Mouse (Mus musculus) brown adipose tissue, adult 24 weeks (tissue): ENCODE measurements at regions not wholly inside any gene's neighbourhood (a gene's known extent, or its start where the extent isn't known, plus 50 kb on each side); places are given as distances from the start of the nearest gene placed in this dataset.
"Not testable (repeated sequence)": the region's sequence is repeated elsewhere in the genome, so short reads cannot be mapped to it uniquely, and the experiment has no call there.

Source experiments
- H3K27ac ChIP-seq: fragments of 200-500 bp; replicated peaks from 2 replicates; pipeline ENCODE4 v1.5.1; 2012; ENCODE audit warnings: low read depth, mild to moderate bottlenecking, low read length
- H3K4me1 ChIP-seq: fragments of 200-500 bp; 2 replicates; pipeline ENCODE4 v1.6.1; 2012; ENCODE audit warnings: low read length, mixed read lengths; ENCODE audit not compliant: control insufficient read depth, insufficient read depth, insufficient read length
- H3K4me3 ChIP-seq: fragments of 200-500 bp; 2 replicates; pipeline ENCODE4 v1.5.1; 2012; ENCODE audit warnings: low read depth, mild to moderate bottlenecking, low read length, moderate library complexity; ENCODE audit not compliant: insufficient read depth

DNA sequence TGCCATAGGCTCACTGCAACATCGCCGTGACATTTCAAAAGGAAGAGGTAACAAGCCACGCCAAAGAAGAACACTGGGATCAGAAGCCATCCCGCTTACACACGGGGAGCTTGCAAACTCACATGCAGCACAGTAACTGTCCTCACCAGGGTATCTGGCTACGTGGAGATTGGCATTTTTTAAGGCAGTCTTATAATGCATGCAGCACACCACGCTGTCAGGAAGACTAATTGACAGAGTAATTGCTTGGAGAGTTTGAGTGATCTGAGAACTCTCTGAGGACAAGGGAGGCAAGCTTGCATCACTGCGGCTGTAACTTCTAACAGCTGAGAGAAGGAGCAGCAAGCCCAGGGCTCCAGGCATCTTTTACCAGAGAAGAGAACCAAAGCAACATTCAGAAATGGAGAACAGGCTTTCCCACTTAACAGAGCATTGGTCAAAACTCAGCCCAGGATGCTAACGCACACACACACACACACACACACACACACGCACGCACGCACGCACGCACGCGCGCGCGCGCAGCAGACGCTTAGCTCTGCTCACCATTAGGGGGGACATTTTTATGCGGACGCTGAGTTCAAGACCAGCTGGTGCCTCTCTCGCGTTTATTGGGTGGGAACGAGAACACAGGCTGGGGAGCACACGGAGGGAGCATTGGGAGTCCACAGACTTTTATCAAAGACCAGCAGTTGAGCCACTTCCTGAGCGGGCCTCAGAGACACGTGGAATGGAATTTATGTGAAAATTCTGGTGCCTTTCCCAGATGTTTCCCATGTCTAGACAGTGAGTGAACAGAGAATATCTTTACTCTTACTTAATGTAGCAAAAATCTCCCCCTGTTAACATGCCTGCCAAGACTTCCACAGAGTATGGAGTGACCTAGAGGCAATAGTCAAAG lies 66.6 kb downstream of the 1700129C05Rik start:
- H3K4me1 ChIP-seq = no peaks in the 10 kb centered on the region
- no peak overlapping the region for H3K4me3 ChIP-seq
- H3K27ac ChIP-seq = no peak overlapping the region

DNA sequence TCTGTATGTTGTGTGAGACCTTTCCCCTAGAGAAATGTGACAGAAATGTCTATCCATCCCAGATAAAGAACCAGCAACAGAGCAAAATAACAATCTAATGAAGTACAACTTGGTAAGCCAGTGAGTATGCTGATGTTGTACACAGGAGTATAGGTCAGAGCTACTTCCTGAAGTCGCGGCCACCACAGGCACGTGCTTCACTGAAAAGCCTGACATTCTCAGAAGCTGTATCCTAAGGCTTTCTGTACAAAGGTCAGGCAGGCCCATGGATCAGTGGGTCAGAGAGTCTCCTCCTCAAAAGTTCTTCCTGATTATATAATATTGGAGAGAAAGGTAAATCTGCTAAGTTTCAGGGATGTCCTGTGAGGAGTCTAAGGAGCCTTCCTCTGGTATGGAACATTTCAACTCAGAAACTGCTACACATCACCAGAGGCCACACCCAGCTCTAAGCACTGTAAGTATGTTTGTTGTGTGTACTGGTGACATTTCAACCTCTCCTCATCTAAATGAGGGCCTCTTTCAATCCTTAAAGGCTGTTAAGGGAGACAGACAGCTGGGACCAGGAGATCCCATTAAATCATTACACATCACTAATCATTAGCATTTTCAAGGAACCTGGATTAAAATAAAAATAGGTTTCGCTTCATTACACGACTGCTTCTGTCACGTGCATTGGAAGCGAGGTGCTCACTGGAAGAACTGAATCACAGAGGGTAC lies 70.2 kb downstream of the 1700129C05Rik start:
- Histone ChIP-seq H3K27ac (no peak overlapping the region), H3K4me3 (no peak overlapping the region), H3K4me1 (no peaks in the 10 kb centered on the region)

DNA sequence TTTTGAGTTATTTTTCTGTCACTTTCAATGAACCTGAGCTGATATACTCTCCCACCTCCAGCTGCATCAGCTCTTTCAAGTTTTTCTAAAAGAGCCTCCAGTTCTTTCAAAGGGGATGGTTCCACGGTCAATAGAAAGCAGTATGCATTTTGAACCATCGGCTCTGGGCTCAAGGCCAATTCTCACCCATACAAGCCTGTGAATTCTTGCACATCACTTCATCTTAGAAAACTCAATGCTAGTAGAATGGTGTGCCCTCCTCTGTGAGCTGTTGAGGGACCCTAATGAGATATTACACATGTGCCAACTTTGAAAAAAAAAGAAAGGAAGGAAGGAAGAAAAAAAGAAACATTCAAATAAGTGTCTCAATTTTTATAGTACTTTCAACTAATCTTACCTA lies 72.6 kb downstream of the 1700129C05Rik start:
- Histone ChIP-seq H3K27ac (no peak overlapping the region), H3K4me1 (no peaks in the 10 kb centered on the region), H3K4me3 (no peak overlapping the region)

GRCm38 (mm10) chr14:59066456-59067220 lies 76.1 kb downstream of the 1700129C05Rik start:
- Histone ChIP-seq H3K4me1 (no peaks in the 10 kb centered on the region), H3K27ac (no peak overlapping the region), H3K4me3 (no peak overlapping the region)

GRCm38 (mm10) chr14:59063221-59063620 lies 79.5 kb downstream of the 1700129C05Rik start:
- no peaks in the 10 kb centered on the region for H3K4me1 ChIP-seq

GRCm38 (mm10) chr14:59056832-59057231 lies 85.9 kb downstream of the 1700129C05Rik start:
- no peak overlapping the region for H3K4me3 ChIP-seq
- no peaks in the 10 kb centered on the region for H3K4me1 ChIP-seq
- no peak overlapping the region for H3K27ac ChIP-seq

More at GRCm38 (mm10) chr14:59063221-59063620, 79.5 kb downstream of the 1700129C05Rik start:
- Histone ChIP-seq H3K4me3 (no peak overlapping the region), H3K27ac (no peak overlapping the region)

GRCm38 (mm10) chr14:59055283-59055682 lies 87.4 kb downstream of the 1700129C05Rik start:
- Histone ChIP-seq H3K4me1 (no peaks in the 10 kb centered on the region), H3K4me3 (no peak overlapping the region), H3K27ac (no peak overlapping the region)

DNA sequence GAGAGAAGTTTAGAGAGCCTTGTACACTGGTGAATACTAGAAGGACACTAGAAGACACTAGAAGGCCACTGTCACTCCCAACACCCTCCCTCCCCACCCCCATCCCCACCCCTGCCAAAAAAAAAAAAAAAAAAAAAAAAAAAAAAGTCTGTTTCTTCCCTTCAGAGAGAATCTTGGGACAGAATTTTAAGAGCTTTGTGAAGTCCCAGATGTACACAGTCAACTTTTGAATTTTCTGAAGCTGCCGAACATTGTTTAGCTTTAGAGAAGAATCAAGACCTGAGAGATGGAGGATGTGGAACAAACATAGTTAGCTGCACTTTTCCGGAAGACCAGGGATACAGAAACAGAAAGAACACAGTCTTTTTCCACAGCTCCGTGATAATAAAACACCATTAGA lies 90.3 kb downstream of the 1700129C05Rik start:
- Histone ChIP-seq H3K4me1 (no peaks in the 10 kb centered on the region), H3K27ac (no peak overlapping the region), H3K4me3 (no peak overlapping the region)

DNA sequence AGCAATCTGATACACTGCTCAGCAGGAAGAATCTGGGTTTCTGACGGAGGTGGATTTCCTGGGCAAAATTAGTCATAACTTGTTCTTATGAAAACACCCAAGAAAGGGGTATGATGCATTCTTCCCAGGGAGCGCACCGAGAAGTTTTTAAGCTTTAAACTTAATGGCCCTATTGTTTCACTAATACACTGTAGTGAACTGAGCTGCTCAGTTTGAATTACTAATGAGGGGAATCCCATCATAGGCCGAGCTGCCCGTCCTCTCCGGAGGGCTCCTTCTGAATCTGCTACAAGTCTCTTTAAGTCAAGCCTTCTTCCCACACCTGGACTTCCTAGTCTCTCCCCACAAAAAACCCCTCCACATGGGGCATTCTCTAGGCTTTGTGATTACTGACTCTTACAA lies 91.2 kb downstream of the 1700129C05Rik start:
- no peak overlapping the region for H3K27ac ChIP-seq
- no peaks in the 10 kb centered on the region for H3K4me1 ChIP-seq

GRCm38 (mm10) chr14:59045687-59046086 lies 97.0 kb downstream of the 1700129C05Rik start:
- H3K4me3 ChIP-seq = no peak overlapping the region
- H3K4me1 ChIP-seq = no peaks in the 10 kb centered on the region
- no peak overlapping the region for H3K27ac ChIP-seq

More for the DNA sequence above, 91.2 kb downstream of the 1700129C05Rik start:
- H3K4me3 ChIP-seq = no peak overlapping the region

GRCm38 (mm10) chr14:59045235-59045634 lies 97.5 kb downstream of the 1700129C05Rik start:
- H3K4me1 ChIP-seq = no peaks in the 10 kb centered on the region
- no peak overlapping the region for H3K27ac ChIP-seq
- no peak overlapping the region for H3K4me3 ChIP-seq

DNA sequence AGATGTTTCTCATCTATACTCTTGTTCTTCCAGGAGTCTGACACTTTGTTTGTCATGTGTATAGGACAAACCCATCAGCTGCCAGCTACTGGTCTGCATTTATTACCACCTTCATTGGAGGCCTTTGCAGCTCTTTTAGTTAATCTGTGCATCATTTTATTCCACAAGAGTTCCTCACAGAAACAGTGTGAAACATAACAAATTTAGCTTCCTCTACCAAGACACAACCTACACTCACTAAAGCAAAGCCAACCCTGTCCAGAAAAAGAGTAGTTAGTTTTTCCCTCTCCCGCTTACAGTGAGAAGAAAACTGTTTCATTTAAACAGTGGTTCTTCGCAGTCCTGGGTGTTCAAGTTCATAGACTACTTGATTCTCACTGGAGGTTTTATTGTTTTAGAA lies 100.5 kb downstream of the 1700129C05Rik start:
- no peak overlapping the region for H3K4me3 ChIP-seq

GRCm38 (mm10) chr14:59025757-59026156 lies 116.9 kb downstream of the 1700129C05Rik start:
- not testable (repeated sequence) for H3K4me1 ChIP-seq, H3K4me3 ChIP-seq, H3K27ac ChIP-seq

More for the DNA sequence above, 100.5 kb downstream of the 1700129C05Rik start:
- no peaks in the 10 kb centered on the region for H3K4me1 ChIP-seq
- H3K27ac ChIP-seq = no peak overlapping the region

DNA sequence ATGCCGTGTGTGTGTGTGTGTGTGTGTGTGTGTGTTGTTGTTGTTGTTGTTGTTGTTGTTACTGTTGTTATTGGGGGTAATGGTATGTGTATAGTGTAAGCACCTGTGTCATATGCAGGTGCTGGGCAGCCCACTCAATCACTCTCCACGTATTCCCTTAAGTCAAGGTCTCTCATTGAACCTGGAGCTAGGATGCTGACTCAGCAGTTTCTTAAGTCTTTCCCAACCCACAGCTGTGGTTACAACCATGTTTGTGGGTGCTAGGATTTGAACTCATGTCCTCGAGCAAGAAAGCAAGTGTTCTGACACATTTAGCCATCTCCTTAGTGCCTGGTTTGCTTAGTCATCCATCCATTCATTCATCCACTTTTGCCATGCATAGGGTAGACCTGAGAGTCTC lies 133.2 kb downstream of the 1700129C05Rik start:
- Histone ChIP-seq H3K4me3 (no peak overlapping the region), H3K27ac (no peak overlapping the region), H3K4me1 (no peaks in the 10 kb centered on the region)
